ENCODE assay signal across 8 mouse cellular contexts in the genomic region with DNA sequence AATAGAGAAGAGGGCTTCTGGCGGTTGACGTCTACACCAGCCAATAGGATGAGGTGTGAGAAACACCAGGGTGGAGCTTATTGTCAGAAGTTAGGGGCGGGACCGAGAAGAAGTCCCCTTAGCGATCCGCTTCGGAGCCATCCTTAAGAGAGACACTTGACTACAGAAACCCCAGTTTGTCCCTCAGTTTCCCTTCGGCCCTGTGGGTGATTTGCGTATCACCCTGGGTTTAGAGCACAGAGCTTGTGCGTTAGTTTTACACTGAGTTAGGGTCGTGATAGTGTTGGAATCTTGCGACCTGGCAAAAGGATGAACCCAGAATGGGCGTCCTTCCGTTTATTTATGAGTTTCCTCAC. TPM values are rescaled to one million over a fixed set of nuclear protein-coding genes. Genes with fewer than 3 reads are reported as not detected.
DNase-seq lines count a peak whose midpoint lies in the region; ATAC-seq and TF ChIP-seq lines count a peak whose summit lies in the region.

No protein-coding gene starts in this region.

- peaks cover 49% of the 10 kb centered on the region for H3K79me2 ChIP-seq in myocyte (ENCODE audit: control insufficient read depth, insufficient read depth)

- no peaks in the 10 kb centered on the region for H3K36me3 ChIP-seq in kidney, postnatal 0 days (ENCODE audit: insufficient read depth, low read length)
- no peaks in the 10 kb centered on the region for H3K36me3 ChIP-seq in embryonic facial prominence, embryonic 11.5 days (replicated peaks; ENCODE audit: control insufficient read depth, insufficient read depth, low read depth, low read length)
- 0 out of 2 replicates have a peak, but pooled peaks cover 8% of the 10 kb centered on the region for H3K36me3 ChIP-seq in intestine, embryonic 14.5 days (ENCODE audit: control insufficient read depth, insufficient read depth, low read length)
- no peaks in the 10 kb centered on the region for H3K36me3 ChIP-seq in myocyte (ENCODE audit: control insufficient read depth, insufficient read depth)

- peak overlapping the region; percentile 99; the same call in 1 of the 2 replicates for H3K27ac ChIP-seq in kidney, postnatal 0 days
- H3K27ac ChIP-seq in embryonic facial prominence, embryonic 11.5 days (replicated peaks; ENCODE audit: low read depth, low read length): peak overlapping the region; percentile 41; the same call in 1 of the 2 replicates
- peak overlapping the region; percentile 98 for H3K27ac ChIP-seq in intestine, embryonic 14.5 days (ENCODE audit: low read depth)

- H3K4me2 ChIP-seq in kidney, postnatal 0 days (ENCODE audit: low read length): peak overlapping the region; percentile 68
- peak overlapping the region; percentile 83 for H3K4me2 ChIP-seq in embryonic facial prominence, embryonic 11.5 days (ENCODE audit: low read depth, low read length)
- peak overlapping the region; percentile 75 for H3K4me2 ChIP-seq in intestine, embryonic 14.5 days (ENCODE audit: low read length)
- H3K4me2 ChIP-seq in myocyte (ENCODE audit: low read depth): peak overlapping the region; percentile 74

- H3K9ac ChIP-seq in kidney, postnatal 0 days (ENCODE audit: low read depth, low read length): peak overlapping the region; percentile 57
- H3K9ac ChIP-seq in embryonic facial prominence, embryonic 11.5 days (replicated peaks; ENCODE audit: low read length): peak overlapping the region; percentile 73
- H3K9ac ChIP-seq in intestine, embryonic 14.5 days (ENCODE audit: low read length): peak overlapping the region; percentile 60

- no peaks in the 10 kb centered on the region for H3K9me3 ChIP-seq in kidney, postnatal 0 days (replicated peaks; ENCODE audit: low read length)
- H3K9me3 ChIP-seq in embryonic facial prominence, embryonic 11.5 days (replicated peaks; ENCODE audit: control insufficient read depth, low read length): no peaks in the 10 kb centered on the region
- H3K9me3 ChIP-seq in intestine, embryonic 14.5 days (ENCODE audit: control insufficient read depth, low read length): no peaks in the 10 kb centered on the region

- TF ChIP-seq POLR2A in myocyte (IDR thresholded peaks at IDR 0.05; ENCODE audit: insufficient read length, low read depth): no peak

- no peak for TF ChIP-seq CTCF in kidney, postnatal 0 days (IDR thresholded peaks at IDR 0.05; ENCODE audit: low read depth)

- ATAC-seq in kidney, postnatal 0 days (replicated peaks; ENCODE audit: low FRiP score, low read depth): no peak
- ATAC-seq in embryonic facial prominence, embryonic 11.5 days (replicated peaks; ENCODE audit: insufficient number of reproducible peaks, low FRiP score, low TSS enrichment, low read depth): no peak
- ATAC-seq in intestine, embryonic 14.5 days (replicated peaks; ENCODE audit: low FRiP score, low TSS enrichment, low read depth): no peak

- H3K4me1 ChIP-seq in kidney, postnatal 0 days (replicated peaks; ENCODE audit: insufficient read depth, low read length): peaks cover 9% of the 10 kb centered on the region; the same call in 1 of the 2 replicates
- no peaks in the 10 kb centered on the region for H3K4me1 ChIP-seq in embryonic facial prominence, embryonic 11.5 days (ENCODE audit: control insufficient read depth, insufficient read depth, low read length)
- peaks cover 9% of the 10 kb centered on the region; the same call in 1 of the 2 replicates for H3K4me1 ChIP-seq in intestine, embryonic 14.5 days (replicated peaks; ENCODE audit: control insufficient read depth, insufficient read depth, low read length)

- WGBS in kidney, postnatal 0 days: under 1% methylated on average over 14 of the region's 14 CpGs
- WGBS in embryonic facial prominence, embryonic 11.5 days: under 1% methylated on average over 14 of the region's 14 CpGs
- WGBS in intestine, embryonic 14.5 days: under 1% methylated on average over 14 of the region's 14 CpGs

- H3K27me3 ChIP-seq in kidney, postnatal 0 days (ENCODE audit: insufficient read depth, low read length): no peaks in the 10 kb centered on the region
- H3K27me3 ChIP-seq in embryonic facial prominence, embryonic 11.5 days (ENCODE audit: control insufficient read depth, insufficient read depth, low read length): no peaks in the 10 kb centered on the region
- no peaks in the 10 kb centered on the region for H3K27me3 ChIP-seq in intestine, embryonic 14.5 days (replicated peaks; ENCODE audit: control insufficient read depth, insufficient read depth, low read length)
- no peaks in the 10 kb centered on the region for H3K27me3 ChIP-seq in myocyte (ENCODE audit: control insufficient read depth, insufficient read depth, insufficient read length)

- peak overlapping the region; percentile 62 for H3K4me3 ChIP-seq in kidney, postnatal 0 days (replicated peaks; ENCODE audit: low read depth, low read length)
- peak overlapping the region; percentile 65 for H3K4me3 ChIP-seq in embryonic facial prominence, embryonic 11.5 days (ENCODE audit: low read depth, low read length)
- H3K4me3 ChIP-seq in intestine, embryonic 14.5 days (ENCODE audit: low read depth, low read length): peak overlapping the region; percentile 78
- H3K4me3 ChIP-seq in myocyte: peak overlapping the region; percentile 73

- H3ac ChIP-seq in myocyte (ENCODE audit: control insufficient read depth, insufficient read length): peak overlapping the region; percentile 74

- DNase-seq in kidney, postnatal 0 days (ENCODE audit: low spot score): no peak
- no peak for DNase-seq in kidney, postnatal 14 days
- DNase-seq in embryonic facial prominence, embryonic 11.5 days (ENCODE audit: low spot score): no peak
- no peak for DNase-seq in intestine, embryonic 14.5 days (ENCODE audit: low spot score)
- no peak for DNase-seq in cerebellum, adult 8-10 months
- no peak for DNase-seq in kidney, adult 18-20 months
- DNase-seq in spleen, adult 12 weeks (ENCODE audit: low spot score): no peak

TF ChIP-seq in myocyte, 11 proteins besides CTCF, POLR2A, EP300 and RAD21:
- TF ChIP-seq SRF (IDR thresholded peaks at IDR 0.05; ENCODE audit: control insufficient read depth, insufficient read length, low read depth): no peak
- TF ChIP-seq E2F4 (IDR thresholded peaks at IDR 0.05; ENCODE audit: insufficient read depth): no peak
- TF ChIP-seq MYOG (IDR thresholded peaks at IDR 0.05; ENCODE audit: control insufficient read depth in 1 of 3, insufficient read depth in 1 of 3, insufficient read length in 2 of 3, low read depth in 2 of 3): no peak
- no peak for TF ChIP-seq USF1 (IDR thresholded peaks at IDR 0.05; ENCODE audit: low read depth)
- TF ChIP-seq CEBPB (IDR thresholded peaks at IDR 0.05; ENCODE audit: insufficient read depth, poor library complexity, severe bottlenecking): no peak
- no peak for TF ChIP-seq TCF12 (IDR thresholded peaks at IDR 0.05; ENCODE audit: insufficient read depth, poor library complexity, severe bottlenecking)
- TF ChIP-seq REST (IDR thresholded peaks at IDR 0.05; ENCODE audit: insufficient read depth, insufficient read length): no peak
- no peak for TF ChIP-seq TCF3 (IDR thresholded peaks at IDR 0.05; ENCODE audit: insufficient read length, low read depth)
- no peak for TF ChIP-seq MAX (IDR thresholded peaks at IDR 0.05; ENCODE audit: low read depth)
- TF ChIP-seq MYOD1 (IDR thresholded peaks at IDR 0.05; ENCODE audit: control insufficient read depth in 1 of 3, insufficient read length in 2 of 3, low read depth in 2 of 3): no peak
TF ChIP-seq in myocyte: peak in this region for 0.

RNA-seq across cellular contexts. Expression of gene Opa3, which starts 0.6 kb away (rescaled TPM):
- 30.4 and 30.5 TPM in 2 replicates for polyA plus RNA-seq in kidney, postnatal 0 days (2015; fragmentation: Nextera tagmentation; extraction: Ambion mirVana)
- polyA plus RNA-seq in embryonic facial prominence, embryonic 11.5 days (2014; fragmentation: Nextera tagmentation; extraction: Ambion mirVana): 39.5 and 45.5 TPM in 2 replicates
- 37.4 and 43.9 TPM in 2 replicates for polyA plus RNA-seq in intestine, embryonic 14.5 days (2014; fragmentation: Nextera tagmentation; extraction: Ambion mirVana)
- 29.8 TPM for polyA plus RNA-seq in myocyte (2012; fragmentation: generic; extraction: Trizol)

RNA-seq across cellular contexts. Expression of gene Gpr4, which starts 16.4 kb away (rescaled TPM):
- 5.1 and 5.2 TPM in 2 replicates for polyA plus RNA-seq in kidney, postnatal 0 days (2015; fragmentation: Nextera tagmentation; extraction: Ambion mirVana)
- polyA plus RNA-seq in embryonic facial prominence, embryonic 11.5 days (2014; fragmentation: Nextera tagmentation; extraction: Ambion mirVana): 1.4 and 1.8 TPM in 2 replicates
- 1.2 and 1.5 TPM in 2 replicates for polyA plus RNA-seq in intestine, embryonic 14.5 days (2014; fragmentation: Nextera tagmentation; extraction: Ambion mirVana)
- 0.10 TPM for polyA plus RNA-seq in myocyte (2012; fragmentation: generic; extraction: Trizol)

RNA-seq across cellular contexts. Expression of gene Vasp, which starts 42.8 kb away (rescaled TPM):
- polyA plus RNA-seq in kidney, postnatal 0 days (2015; fragmentation: Nextera tagmentation; extraction: Ambion mirVana): 89.4 and 94.4 TPM in 2 replicates
- polyA plus RNA-seq in embryonic facial prominence, embryonic 11.5 days (2014; fragmentation: Nextera tagmentation; extraction: Ambion mirVana): 53.2 and 54.9 TPM in 2 replicates
- 78.5 and 79.2 TPM in 2 replicates for polyA plus RNA-seq in intestine, embryonic 14.5 days (2014; fragmentation: Nextera tagmentation; extraction: Ambion mirVana)
- 189 TPM for polyA plus RNA-seq in myocyte (2012; fragmentation: generic; extraction: Trizol)

RNA-seq across cellular contexts. Expression of gene Ppm1n, which starts 51.1 kb away (rescaled TPM):
- polyA plus RNA-seq in kidney, postnatal 0 days (2015; fragmentation: Nextera tagmentation; extraction: Ambion mirVana): 0.18 TPM in 1 of 2 replicates, not detected in the other
- polyA plus RNA-seq in embryonic facial prominence, embryonic 11.5 days (2014; fragmentation: Nextera tagmentation; extraction: Ambion mirVana): not detected in 2 replicates
- polyA plus RNA-seq in intestine, embryonic 14.5 days (2014; fragmentation: Nextera tagmentation; extraction: Ambion mirVana): 0.14 and 0.31 TPM in 2 replicates
- polyA plus RNA-seq in myocyte (2012; fragmentation: generic; extraction: Trizol): 0.42 TPM

RNA-seq across cellular contexts. Expression of gene Eml2, which starts 52.5 kb away (rescaled TPM):
- 10.6 and 13.1 TPM in 2 replicates for polyA plus RNA-seq in kidney, postnatal 0 days (2015; fragmentation: Nextera tagmentation; extraction: Ambion mirVana)
- polyA plus RNA-seq in embryonic facial prominence, embryonic 11.5 days (2014; fragmentation: Nextera tagmentation; extraction: Ambion mirVana): 2.1 and 2.3 TPM in 2 replicates
- polyA plus RNA-seq in intestine, embryonic 14.5 days (2014; fragmentation: Nextera tagmentation; extraction: Ambion mirVana): 1.9 and 2.9 TPM in 2 replicates
- 47.7 TPM for polyA plus RNA-seq in myocyte (2012; fragmentation: generic; extraction: Trizol)

Comparison
In these comparisons a context has a peak if more than half of its experiments do, and no peak if none do; other contexts are left out.
1. H3K27ac ChIP-seq: peak in every context shown above with its lines; median percentile 99 in kidney, postnatal 0 days; 98 in intestine, embryonic 14.5 days; 41 in embryonic facial prominence, embryonic 11.5 days.